Mouse (Mus musculus) MEL (cell line): ENCODE measurements at regions not wholly inside any gene's neighbourhood (a gene's known extent, or its start where the extent isn't known, plus 50 kb on each side); places are given as distances from the start of the nearest gene placed in this dataset.

ENCODE experiments used
- DNase-seq: peaks from one replicate; pipeline ENCODE4 v3.0.0; 2011; ENCODE audit warnings: low read depth, low spot score
- H3K27ac ChIP-seq: 2 replicates; pipeline ENCODE4 v1.5.1; 2012; ENCODE audit warnings: low read depth, mild to moderate bottlenecking, control low read depth, low read length, moderate library complexity; ENCODE audit not compliant: control insufficient read depth
- H3K27me3 ChIP-seq, 2 experiments: fragments of 150-350 bp in 1 of 2; sonication (generic) in 1 of 2; 2 replicates each; pipeline ENCODE4 v1.6.1; 2012; ENCODE audit warnings: low read length in 2 of 2, mild to moderate bottlenecking in 2 of 2, improper control_type of control experiment in 1 of 2, moderate library complexity in 1 of 2; ENCODE audit not compliant: insufficient read depth in 2 of 2, control insufficient read depth in 1 of 2
- H3K36me3 ChIP-seq, 2 experiments: 2 replicates each; pipeline ENCODE4 v1.6.1; 2012 to 2014; ENCODE audit warnings: low read length in 2 of 2, improper control_type of control experiment in 1 of 2, inconsistent platforms in 1 of 2, mild to moderate bottlenecking in 1 of 2; ENCODE audit not compliant: insufficient read depth in 2 of 2, control insufficient read depth in 1 of 2
- H3K4me1 ChIP-seq, 2 experiments: fragments of 150-350 bp in 1 of 2; sonication (generic) in 1 of 2; 2 replicates each; pipeline ENCODE4 v1.6.1; 2012; ENCODE audit warnings: low read length in 2 of 2, improper control_type of control experiment in 1 of 2, mild to moderate bottlenecking in 1 of 2; ENCODE audit not compliant: insufficient read depth in 2 of 2, control insufficient read depth in 1 of 2
- H3K4me3 ChIP-seq, 2 experiments: fragments of 150-350 bp in 1 of 2; sonication (generic) in 1 of 2; 2 replicates each; pipeline ENCODE4 v1.5.1; 2012; ENCODE audit warnings: low read depth in 2 of 2, low read length in 2 of 2, mild to moderate bottlenecking in 2 of 2, moderate library complexity in 2 of 2, control low read depth in 1 of 2, improper control_type of control experiment in 1 of 2; ENCODE audit not compliant: control insufficient read depth in 1 of 2, insufficient read depth in 1 of 2
- H3K79me2 ChIP-seq: 2 replicates; pipeline ENCODE4 v1.6.1; 2012; ENCODE audit warnings: mild to moderate bottlenecking, low read length, moderate library complexity; ENCODE audit not compliant: control insufficient read depth, poor library complexity, insufficient read depth
- H3K9ac ChIP-seq: 2 replicates; pipeline ENCODE4 v1.6.1; 2012; ENCODE audit warnings: low read depth, mild to moderate bottlenecking, control low read depth, low read length, moderate library complexity; ENCODE audit not compliant: control insufficient read depth, poor library complexity, severe bottlenecking
- H3K9me3 ChIP-seq: fragments of 150-350 bp; sonication (generic); replicated peaks from 2 replicates; pipeline ENCODE4 v1.6.1; 2012; ENCODE audit warnings: mild to moderate bottlenecking, low read length, improper control_type of control experiment, moderate library complexity; ENCODE audit not compliant: insufficient read depth
- BHLHE40 ChIP-seq: IDR thresholded peaks from 2 replicates; pipeline ENCODE4 v1.6.1; 2012; ENCODE audit warnings: low read depth, mild to moderate bottlenecking, inconsistent platforms, low read length, improper control_type of control experiment, borderline replicate concordance
- CTCF ChIP-seq, 3 experiments: IDR thresholded peaks in 2 of 3; conservative IDR thresholded peaks in 1 of 3; 2 replicates each; pipeline ENCODE4 v1.5.1; 2011 to 2012; ENCODE audit warnings: low read length in 3 of 3, low read depth in 2 of 3, mild to moderate bottlenecking in 2 of 3, improper control_type of control experiment in 1 of 3, inconsistent platforms in 1 of 3, mixed read lengths in 1 of 3, moderate library complexity in 1 of 3; ENCODE audit not compliant: control insufficient read depth in 1 of 3, insufficient read depth in 1 of 3, poor library complexity in 1 of 3, severe bottlenecking in 1 of 3
- EP300 ChIP-seq, 2 experiments: IDR thresholded peaks; 2 replicates each; pipeline ENCODE4 v1.6.1; 2011; ENCODE audit warnings: improper control_type of control experiment in 2 of 2, low read length in 2 of 2, low read depth in 1 of 2, mild to moderate bottlenecking in 1 of 2
- JUND ChIP-seq: IDR thresholded peaks from 2 replicates; pipeline ENCODE4 v1.6.1; 2011; ENCODE audit warnings: low read depth, mild to moderate bottlenecking, improper control_type of control experiment, low read length
- KAT2A ChIP-seq: conservative IDR thresholded peaks from 2 replicates; pipeline ENCODE4 v1.6.1; 2012; ENCODE audit warnings: low read depth, low read length, improper control_type of control experiment, inconsistent platforms
- MAX ChIP-seq: IDR thresholded peaks from 2 replicates; pipeline ENCODE4 v1.6.1; 2011; ENCODE audit warnings: low read length, improper control_type of control experiment
- MAZ ChIP-seq: IDR thresholded peaks from 2 replicates; pipeline ENCODE4 v1.6.1; 2012; ENCODE audit warnings: low read depth, mild to moderate bottlenecking, inconsistent platforms, low read length, improper control_type of control experiment
- MXI1 ChIP-seq: IDR thresholded peaks from 2 replicates; pipeline ENCODE4 v1.6.1; 2011; ENCODE audit warnings: mild to moderate bottlenecking, low read depth, low read length, improper control_type of control experiment
- MYC ChIP-seq: IDR thresholded peaks from 2 replicates; pipeline ENCODE4 v1.6.1; 2011; ENCODE audit warnings: low read depth, mild to moderate bottlenecking, low read length, improper control_type of control experiment, moderate library complexity
- RAD21 ChIP-seq: IDR thresholded peaks from 2 replicates; pipeline ENCODE4 v1.6.1; 2011; ENCODE audit warnings: mild to moderate bottlenecking, low read depth, low read length, improper control_type of control experiment
- RCOR1 ChIP-seq: IDR thresholded peaks from 2 replicates; pipeline ENCODE4 v1.6.1; 2012; ENCODE audit warnings: low read depth, mild to moderate bottlenecking, inconsistent platforms, low read length, improper control_type of control experiment
- SMC3 ChIP-seq: IDR thresholded peaks from 2 replicates; pipeline ENCODE4 v1.6.1; 2011; ENCODE audit warnings: low read depth, low read length, improper control_type of control experiment
- TAL1 ChIP-seq: IDR thresholded peaks from 2 replicates; pipeline ENCODE4 v1.6.1; 2012; ENCODE audit warnings: mild to moderate bottlenecking, inconsistent platforms, low read length, moderate library complexity, mixed read lengths
- TBP ChIP-seq: IDR thresholded peaks from 2 replicates; pipeline ENCODE4 v1.8.0; 2011; ENCODE audit warnings: low read depth, low read length, improper control_type of control experiment
- TCF12 ChIP-seq: IDR thresholded peaks from 2 replicates; pipeline ENCODE4 v1.6.1; 2014; ENCODE audit warnings: low read depth, mild to moderate bottlenecking, inconsistent platforms, low read length, improper control_type of control experiment, moderate library complexity
- USF1 ChIP-seq: IDR thresholded peaks from 2 replicates; pipeline ENCODE4 v1.6.1; 2014; ENCODE audit warnings: low read depth, mild to moderate bottlenecking, inconsistent platforms, low read length, improper control_type of control experiment, moderate library complexity
- ZC3H11A ChIP-seq: IDR thresholded peaks from 2 replicates; pipeline ENCODE4 v1.6.1; 2012; ENCODE audit warnings: low read depth, mild to moderate bottlenecking, inconsistent platforms, low read length, improper control_type of control experiment
- ZMIZ1 ChIP-seq: IDR thresholded peaks from 2 replicates; pipeline ENCODE4 v1.6.1; 2012; ENCODE audit warnings: low read depth, mild to moderate bottlenecking, inconsistent platforms, low read length, improper control_type of control experiment, moderate library complexity
- ZNF384 ChIP-seq: IDR thresholded peaks from 2 replicates; pipeline ENCODE4 v1.6.1; 2012; ENCODE audit warnings: low read depth, mild to moderate bottlenecking, inconsistent platforms, low read length, improper control_type of control experiment

GRCm38 (mm10) chr8:59224665-59225064 lies 312.2 kb upstream of the Galntl6 start:
- Histone ChIP-seq H3K9ac (no peak overlapping the region), H3K4me3 (no peak overlapping the region), H3K79me2 (no peaks in the 10 kb centered on the region), H3K9me3 (no peaks in the 10 kb centered on the region), H3K27me3 (no peaks in the 10 kb centered on the region), H3K4me1 (no peaks in the 10 kb centered on the region)
- TF ChIP-seq MXI1 (no peak), TCF12 (no peak), ZMIZ1 (no peak), TAL1 (no peak), ZNF384 (no peak), JUND (no peak), RCOR1 (no peak), BHLHE40 (no peak), RAD21 (no peak), MAX (no peak), USF1 (no peak)
- TF ChIP-seq, all 39 proteins: peak for 0
- DNase-seq: no peak
- Histone ChIP-seq H3K36me3 (no peaks in the 10 kb centered on the region), H3K27ac (no peak overlapping the region)

GRCm38 (mm10) chr8:59174578-59175357 lies 262.3 kb upstream of the Galntl6 start:
- TF ChIP-seq RCOR1 (no peak), CTCF (IDR thresholded peaks at IDR 0.05 in 2 of 3, conservative IDR thresholded peaks at IDR 0.05 in 1 of 3; ENCODE audit: control insufficient read depth in 1 of 3, insufficient read depth in 1 of 3, low read depth in 2 of 3, low read length in 3 of 3, poor library complexity in 1 of 3, severe bottlenecking in 1 of 3) (no peak), EP300 (IDR thresholded peaks at IDR 0.05; ENCODE audit: low read depth in 1 of 2, low read length in 2 of 2) (no peak), MAZ (no peak), SMC3 (no peak), MAX (no peak), KAT2A (no peak), ZC3H11A (no peak), MYC (no peak), TBP (no peak), MXI1 (no peak), JUND (no peak)
- TF ChIP-seq, all 39 proteins: peak for 0
- DNase-seq: no peak

More at GRCm38 (mm10) chr8:59174578-59175357, 262.3 kb upstream of the Galntl6 start:
- Histone ChIP-seq H3K79me2 (no peaks in the 10 kb centered on the region), H3K36me3 (no peaks in the 10 kb centered on the region), H3K27me3 (no peaks in the 10 kb centered on the region), H3K9me3 (no peaks in the 10 kb centered on the region), H3K4me3 (no peak overlapping the region), H3K4me1 (no peaks in the 10 kb centered on the region), H3K27ac (no peak overlapping the region), H3K9ac (no peak overlapping the region)
